Mouse (Mus musculus) brain, embryonic 18.5 days (tissue): ENCODE measurements around the gene Nectin4.
A peak's percentile ranks its signal among the peaks of the same experiment; 100 is the strongest.

ENCODE experiments used
- DNase-seq: peaks from one replicate; pipeline ENCODE4 v3.0.0-alpha.2; 2012; ENCODE audit warnings: low read depth, low spot score

The Nectin4 gene

DNA sequence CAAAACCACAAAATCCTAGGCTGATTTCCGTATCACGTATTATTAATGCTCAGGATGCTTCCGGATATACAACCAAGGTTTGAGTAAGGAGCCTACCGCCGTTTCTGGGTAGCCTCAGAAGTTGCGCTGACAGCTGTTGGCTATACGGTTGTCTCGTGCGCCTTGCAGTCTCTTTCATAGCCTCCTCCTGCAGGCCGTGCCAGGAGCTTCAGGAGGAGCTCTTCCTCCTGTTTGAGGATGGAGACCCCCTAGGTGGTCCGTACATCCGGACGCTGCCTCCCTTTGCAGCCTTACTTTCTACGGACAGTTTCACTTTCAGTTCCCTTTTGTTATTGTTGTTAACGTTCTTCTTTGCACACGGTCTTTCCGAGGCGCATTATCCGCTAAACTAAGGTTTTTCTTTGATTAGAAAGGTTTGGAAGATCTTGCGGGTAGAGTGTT is 42.1 kb downstream of the Nectin4 start:
- DNase-seq, result peak; percentile 49

DNA sequence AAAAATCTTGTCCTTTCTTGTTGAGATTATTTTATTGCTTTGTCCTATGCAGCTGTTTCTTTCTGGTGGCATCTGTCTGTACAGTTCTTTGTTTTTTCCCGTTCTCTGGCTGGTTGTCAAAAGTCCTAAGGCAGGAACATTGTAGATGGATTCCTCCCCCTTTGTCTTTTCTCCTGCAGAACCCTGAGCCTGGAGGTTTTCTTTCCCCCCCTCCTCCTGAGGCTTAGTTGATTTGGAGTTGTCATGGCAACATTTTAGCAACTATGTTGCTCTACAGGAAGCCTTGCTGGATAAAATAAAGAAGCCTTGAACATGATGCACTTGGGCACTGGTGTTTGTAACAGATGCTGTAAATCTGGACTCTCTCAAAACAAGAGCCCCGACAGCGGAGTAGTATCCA is 42.5 kb downstream of the Nectin4 start:
- DNase-seq, result peak; percentile 49

DNA sequence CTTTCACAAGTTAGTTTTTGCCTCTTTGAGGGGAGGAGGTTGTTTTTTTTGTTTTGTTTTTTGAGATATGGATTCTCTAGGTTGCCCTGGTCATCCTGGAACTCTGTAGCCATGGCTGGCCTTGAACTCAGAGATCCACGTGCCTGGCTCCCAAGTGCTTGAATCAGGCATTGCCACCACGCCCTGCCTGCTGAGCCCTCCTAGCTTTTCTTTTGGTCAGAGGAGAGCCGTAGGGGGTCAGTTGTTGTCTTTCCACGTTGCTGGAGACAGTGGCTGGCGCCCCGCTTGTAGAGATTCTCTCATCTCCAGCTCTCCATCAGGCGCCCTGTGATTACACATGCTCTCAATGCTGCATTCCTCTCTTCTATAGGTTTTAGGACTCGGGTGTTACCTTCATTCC is 43.7 kb downstream of the Nectin4 start:
- no peak for DNase-seq

DNA sequence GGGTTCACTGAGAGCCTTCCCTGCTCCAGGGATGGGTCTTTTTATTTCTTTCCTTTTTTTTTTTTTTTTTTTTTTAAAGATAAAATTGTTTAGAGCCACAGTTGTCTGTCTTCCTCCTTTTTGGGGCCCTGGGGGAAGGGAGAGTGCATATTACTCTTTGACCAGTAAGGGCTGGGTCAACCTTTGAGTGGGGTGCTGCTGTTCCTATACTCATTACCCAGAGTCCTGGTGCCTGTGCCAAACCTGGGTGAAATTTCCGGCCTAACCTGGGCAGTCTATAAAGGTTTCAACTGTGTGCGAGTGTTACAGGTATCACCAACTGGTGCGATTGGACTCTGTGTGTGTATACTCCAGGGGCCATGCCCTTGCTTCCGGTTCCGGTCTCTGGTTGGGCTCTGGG is 48.8 kb downstream of the Nectin4 start, which contains the start of gene Tstd1:
Gene Tstd1, plus strand, starts transcription at position 213 of the 400 bp plus-strand sequence.
- DNase-seq, result no peak

DNA sequence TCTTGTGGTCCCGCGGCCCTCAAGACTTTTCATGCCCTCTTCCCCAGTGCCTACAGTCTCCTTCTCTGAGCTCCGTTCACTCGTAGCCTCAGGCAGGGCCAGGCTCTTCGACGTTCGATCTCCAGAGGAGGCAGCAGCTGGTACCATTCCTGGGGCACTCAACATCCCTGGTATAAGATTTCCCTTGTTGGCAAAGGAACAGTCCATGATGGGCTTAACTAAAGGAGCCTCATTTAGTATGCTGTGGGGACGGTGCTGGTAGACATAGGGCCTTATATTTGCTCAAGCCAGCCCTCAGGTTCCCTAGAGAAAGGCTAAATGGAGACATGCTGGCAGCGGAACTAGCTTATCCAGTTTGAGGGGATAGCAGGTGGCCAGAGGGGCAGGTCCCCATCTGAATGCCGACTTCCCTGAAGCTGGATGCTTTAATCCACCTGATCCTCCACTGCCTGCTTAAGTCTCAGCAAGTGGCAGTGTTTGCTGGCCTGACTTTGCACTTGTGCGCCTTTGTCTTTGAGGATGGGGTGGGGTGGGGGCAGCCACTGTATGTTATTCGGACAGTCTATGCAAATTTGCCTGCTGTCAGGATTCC is 49.5 kb downstream of the Nectin4 start:
- DNase-seq, result no peak

DNA sequence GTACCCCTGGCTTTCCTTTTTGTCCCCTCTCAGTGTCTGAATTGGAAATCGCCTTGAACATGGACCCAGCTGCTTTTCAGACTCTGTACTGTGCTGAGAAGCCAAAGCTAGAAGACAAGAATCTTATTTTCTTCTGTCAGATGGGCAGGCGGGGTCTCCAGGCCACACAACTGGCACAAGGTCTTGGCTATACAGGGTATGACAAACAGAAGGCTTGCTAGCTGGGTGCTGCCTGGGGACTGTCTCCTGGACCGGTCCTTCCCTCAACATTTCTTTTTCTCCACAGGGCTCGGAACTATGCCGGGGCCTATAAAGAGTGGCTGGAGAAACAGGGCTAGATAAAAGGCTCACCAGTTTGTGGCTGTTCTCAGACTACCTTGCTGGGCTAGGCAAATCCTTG is 50.0 kb downstream of the Nectin4 start:
- DNase-seq, result no peak

DNA sequence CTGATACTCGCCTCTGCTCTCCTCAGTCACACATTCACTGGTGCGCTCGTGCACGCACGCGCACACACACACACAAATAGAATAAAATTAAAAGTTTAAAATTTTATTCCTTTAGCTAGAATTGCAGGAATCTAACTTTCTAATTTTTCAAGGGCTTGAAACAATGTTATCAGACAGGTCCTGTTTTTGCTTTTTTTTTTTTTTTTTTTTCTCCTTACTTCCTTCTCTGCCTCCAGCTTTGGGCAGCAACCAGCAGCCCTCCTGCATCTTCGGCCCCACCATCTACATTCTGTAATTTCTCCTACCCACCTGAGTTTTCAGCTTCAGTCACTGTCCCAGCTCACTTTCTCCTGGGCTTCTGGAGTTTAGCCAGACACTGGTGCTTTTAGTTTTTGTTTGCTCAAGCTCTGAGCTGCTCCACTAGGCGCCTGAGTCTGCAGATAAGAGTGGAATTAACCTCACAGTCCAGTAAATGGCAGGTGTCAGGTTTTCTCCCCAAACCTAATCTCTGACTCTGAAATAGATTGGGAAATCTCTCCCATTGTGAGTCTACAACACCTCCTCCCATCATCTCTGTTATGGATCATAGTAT is 52.7 kb downstream of the Nectin4 start:
- no peak for DNase-seq

DNA sequence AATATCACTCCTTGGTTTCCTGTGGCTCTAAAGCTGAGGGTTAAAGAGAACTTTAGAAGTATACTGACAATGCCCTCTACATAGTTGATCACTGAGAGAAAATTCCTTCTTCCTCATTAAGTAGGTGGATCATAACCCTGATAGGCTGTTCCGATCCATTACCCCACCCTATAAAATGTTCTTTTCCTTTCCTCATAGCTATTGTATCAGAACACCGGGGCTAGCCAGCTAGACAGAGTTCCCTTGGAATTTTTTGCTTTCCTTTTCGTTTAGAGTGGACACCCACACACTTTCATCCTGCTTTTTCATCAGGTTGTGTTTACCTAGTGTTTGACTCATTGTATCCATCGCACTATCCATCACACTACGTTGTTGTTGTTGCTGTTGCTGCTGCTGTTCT is 54.7 kb downstream of the Nectin4 start:
- DNase-seq, result no peak

DNA sequence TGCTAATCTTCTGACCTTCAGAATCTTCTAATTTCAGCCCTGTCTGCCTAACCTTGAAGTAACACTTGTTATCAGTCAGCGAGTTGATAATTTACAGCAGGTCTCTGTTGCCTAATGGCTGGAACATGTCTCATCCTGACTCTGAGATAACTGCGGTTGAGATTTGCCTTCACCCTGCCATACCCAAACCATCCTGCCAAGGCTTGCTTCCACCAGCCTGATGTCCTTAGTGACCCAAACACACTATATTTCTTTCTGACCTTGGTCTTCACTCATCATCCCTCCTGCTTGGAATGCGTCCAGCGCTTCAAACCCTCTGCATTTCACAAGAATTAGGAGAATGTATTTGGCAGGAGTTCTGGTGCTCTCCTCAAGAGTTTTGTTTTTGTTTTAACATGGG is 55.2 kb downstream of the Nectin4 start:
- DNase-seq, result no peak

DNA sequence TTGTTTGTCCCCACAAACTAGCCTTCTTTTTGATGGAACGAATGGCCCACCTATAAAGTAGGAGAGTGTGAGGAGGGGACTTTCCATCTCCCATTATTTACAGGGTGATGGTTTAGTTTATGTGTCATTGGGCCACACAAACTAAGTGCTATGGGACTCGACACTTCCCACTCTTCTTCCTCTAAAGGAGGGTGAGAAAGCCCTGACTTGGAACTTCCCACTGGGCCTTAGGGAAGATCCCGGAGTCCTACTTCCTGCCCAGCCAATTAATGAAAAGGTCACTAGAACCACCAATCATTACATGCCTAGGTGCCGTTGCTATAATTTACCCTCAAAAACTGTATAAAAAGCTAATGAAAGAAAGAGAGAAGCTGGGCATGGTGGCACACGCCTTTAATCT is 62.3 kb downstream of the Nectin4 start:
- DNase-seq, result no peak

DNA sequence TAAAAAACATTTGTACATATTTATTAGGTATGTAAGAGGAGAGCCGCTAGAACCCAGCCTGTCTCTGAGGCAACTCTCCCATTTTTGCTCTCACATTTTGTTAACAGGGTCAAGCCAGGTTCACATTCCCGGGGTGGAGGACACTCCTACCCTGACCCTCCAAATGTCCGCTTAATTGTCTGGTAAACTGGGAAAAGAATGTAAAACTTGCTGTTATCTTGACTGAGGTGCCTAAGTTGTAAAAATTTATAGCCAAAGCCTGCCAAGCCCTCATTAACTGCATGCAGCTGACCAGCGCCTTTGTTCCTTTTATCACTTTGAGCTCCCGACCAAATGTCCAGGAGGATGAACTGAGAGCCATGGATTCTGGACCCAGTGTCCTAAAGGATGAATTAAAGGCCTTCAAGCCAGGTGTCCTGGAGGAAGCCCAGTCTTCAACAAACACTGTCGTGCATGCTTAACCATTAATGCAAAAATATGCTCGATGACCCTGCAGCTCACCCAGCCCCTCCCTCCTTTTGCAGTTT is 65.5 kb downstream of the Nectin4 start:
- DNase-seq, result no peak

DNA sequence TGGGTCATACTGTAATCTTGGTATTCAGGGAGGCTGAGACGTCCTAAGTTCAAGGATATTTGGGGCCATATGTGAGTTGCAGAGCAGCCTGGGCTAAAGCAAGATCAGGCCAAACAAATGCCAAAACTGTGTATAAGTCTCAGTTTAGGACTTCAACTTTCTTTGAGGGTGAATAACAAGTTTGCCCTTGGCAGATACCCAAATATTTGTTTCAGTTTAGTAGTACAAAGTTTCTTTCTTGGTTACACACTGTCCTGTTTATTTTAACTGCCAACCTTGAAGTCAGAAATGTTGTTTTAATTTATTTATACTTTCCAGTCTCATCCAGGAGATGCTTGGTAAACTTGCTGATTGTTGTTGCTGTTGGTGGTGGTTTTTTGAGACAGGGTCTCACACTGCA is 66.1 kb downstream of the Nectin4 start:
- no peak for DNase-seq

DNA sequence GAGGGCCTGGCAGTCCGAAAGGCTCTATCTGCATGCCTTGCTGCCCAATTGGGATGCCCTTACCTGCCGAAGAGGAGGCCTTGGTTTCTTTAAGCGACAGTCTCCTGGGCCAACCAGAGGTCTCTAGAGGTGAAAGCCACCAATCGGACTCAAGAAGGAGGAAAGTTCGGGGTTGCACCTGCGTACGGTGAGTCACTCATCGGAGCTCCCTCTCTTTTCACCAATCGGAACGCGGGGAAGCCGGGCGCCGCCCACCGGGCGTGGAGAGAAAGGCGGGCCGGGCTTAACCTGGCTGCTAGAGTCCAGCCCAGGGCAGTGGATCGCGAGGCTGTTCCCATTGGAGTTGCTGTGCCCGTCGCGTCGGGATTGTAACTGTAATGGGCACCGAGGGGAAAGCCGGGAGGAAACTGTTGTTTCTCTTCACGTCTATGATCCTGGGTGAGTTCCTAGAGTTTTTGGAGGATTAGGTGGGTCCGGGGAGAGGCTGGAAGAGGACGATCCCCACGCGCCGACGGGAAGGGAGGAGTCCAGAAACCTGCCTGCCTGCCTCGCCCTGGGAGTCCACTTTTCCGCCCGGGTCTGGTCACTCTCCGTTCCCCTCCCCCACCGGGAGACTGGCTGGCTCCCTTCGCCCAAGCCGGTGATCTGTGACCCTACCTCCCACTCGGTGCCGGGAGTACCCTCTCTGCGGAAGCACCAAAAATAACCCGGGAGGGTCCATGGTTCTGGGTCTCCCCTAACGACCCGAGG is 67.5 kb downstream of the Nectin4 start, which contains the start of gene F11r:
Gene F11r, plus strand, starts transcription at position 272 of the 750 bp plus-strand sequence.
- no peak for DNase-seq
